Mouse (Mus musculus) bone marrow macrophage, adult 2 months (primary cell): Measurements from ENCODE around the gene Hist2h2be. TPM values are rescaled to one million over a fixed set of nuclear protein-coding genes. Genes with fewer than 3 reads are reported as not detected.

Experiments
- H3K27ac ChIP-seq: 2 replicates; pipeline ENCODE4 v1.5.1; 2012; ENCODE audit warnings: low read depth, low read length; ENCODE audit not compliant: insufficient read depth
- H3K4me1 ChIP-seq: 2 replicates; pipeline ENCODE4 v1.6.1; 2012; ENCODE audit warnings: low read length; ENCODE audit not compliant: control insufficient read depth, insufficient read depth
- H3K4me3 ChIP-seq: 2 replicates; pipeline ENCODE4 v1.5.1; 2012; ENCODE audit warnings: mild to moderate bottlenecking, low read length, moderate library complexity; ENCODE audit not compliant: insufficient read depth
- CTCF ChIP-seq: IDR thresholded peaks from 2 replicates; pipeline ENCODE4 v1.5.1; 2012; ENCODE audit warnings: low read depth, mild to moderate bottlenecking, low read length, moderate library complexity
- POLR2A ChIP-seq: IDR thresholded peaks from 2 replicates; pipeline ENCODE4 v1.6.1; 2012; ENCODE audit warnings: mild to moderate bottlenecking, low read depth, low read length, borderline replicate concordance
- polyA plus RNA-seq: library from polyadenylated mRNA; stranded (reverse); fragments of >200 nt; gene quantifications from 2 replicates; pipeline ENCODE4 v1.2.4, GENCODE M21; 2012; ENCODE audit not compliant: missing spikeins, insufficient read depth, insufficient read length

The Hist2h2be gene
- polyA plus RNA-seq, 1 experiment = 13.9 TPM

- Histone ChIP-seq H3K27ac (peak within 1 kb of the TSS; percentile 94), H3K4me1 (peaks cover 14% of the 10 kb centered on the region), H3K4me3 (peak within 1 kb of the TSS; percentile 69)
- TF ChIP-seq CTCF = no peak
- TF ChIP-seq POLR2A = peak; percentile 94; the same call in 1 of the 2 replicates
These were observed 48.9 kb downstream of the Hist2h2be start, which contains the start of gene Hist2h2bb for GRCm38 (mm10) chr3:96269511-96270474. Hist2h2bb (plus strand) TSS chr3:96269752.

Other genes with a start within 250 kb of the Hist2h2be start
- 298 and 305 TPM in 2 replicates for gene Plekho1, start 225.1 kb upstream of the Hist2h2be start, polyA plus RNA-seq
- 18.6 and 22.9 TPM in 2 replicates for gene Vps45, start 162.7 kb upstream of the Hist2h2be start, polyA plus RNA-seq
- gene Otud7b, start 116.6 kb upstream of the Hist2h2be start, polyA plus RNA-seq = 4.7 and 5.1 TPM in 2 replicates
- gene Mtmr11, start 59.1 kb upstream of the Hist2h2be start, polyA plus RNA-seq = 12.6 and 14.4 TPM in 2 replicates
- 53.7 and 62.7 TPM in 2 replicates for gene Sf3b4, start 48.8 kb upstream of the Hist2h2be start, polyA plus RNA-seq
- gene Sv2a, start 40.0 kb upstream of the Hist2h2be start, polyA plus RNA-seq = 0.64 and 0.92 TPM in 2 replicates
- 14.1 and 19.0 TPM in 2 replicates for gene Bola1, start 1.4 kb upstream of the Hist2h2be start, polyA plus RNA-seq
- gene Hist2h2ab, start 1.3 kb upstream of the Hist2h2be start, polyA plus RNA-seq = not detected in 2 replicates
- gene Hist2h2ac, start 239 bp upstream of the Hist2h2be start, polyA plus RNA-seq = not detected in 2 replicates
- gene Hist2h3c2, start 18.0 kb downstream of the Hist2h2be start, polyA plus RNA-seq = 2.4 and 13.5 TPM in 2 replicates
- gene Hist2h2aa2, start 19.2 kb downstream of the Hist2h2be start, polyA plus RNA-seq = 14.5 and 22.9 TPM in 2 replicates
- not detected in 2 replicates for gene Hist2h2aa1, start 24.4 kb downstream of the Hist2h2be start, polyA plus RNA-seq
- gene Hist2h3c1, start 25.6 kb downstream of the Hist2h2be start, polyA plus RNA-seq = 4.9 and 7.4 TPM in 2 replicates
- 1.9 and 3.1 TPM in 2 replicates for gene Hist2h4, start 42.2 kb downstream of the Hist2h2be start, polyA plus RNA-seq
- gene Hist2h3b, start 47.5 kb downstream of the Hist2h2be start, polyA plus RNA-seq = 4.8 and 5.0 TPM in 2 replicates
- 3.1 and 3.6 TPM in 2 replicates for gene Hist2h2bb, start 48.6 kb downstream of the Hist2h2be start, polyA plus RNA-seq
- gene Fcgr1, start 72.8 kb downstream of the Hist2h2be start, polyA plus RNA-seq = 153 and 166 TPM in 2 replicates
- gene BC107364, start 231.2 kb downstream of the Hist2h2be start, polyA plus RNA-seq = not detected in 2 replicates